Mouse (Mus musculus) embryonic facial prominence, embryonic 10.5 days (tissue): ENCODE data around the gene Hspb8. TPM values are rescaled to one million over a fixed set of nuclear protein-coding genes. Genes with fewer than 3 reads are reported as not detected.
"Not testable (repeated sequence)": the region's sequence is repeated elsewhere in the genome, so short reads cannot be mapped to it uniquely, and the experiment has no call there.

Experiments
- DNase-seq: peaks from one replicate; pipeline ENCODE4 v3.0.0-alpha.2; 2017; ENCODE audit warnings: low spot score
- H3K27ac ChIP-seq: fragments of 300-500 bp; sonication (generic); replicated peaks from 2 replicates; pipeline ENCODE4 v1.5.1; 2016; ENCODE audit warnings: mild to moderate bottlenecking
- H3K27me3 ChIP-seq: fragments of 300-500 bp; sonication (generic); replicated peaks from 2 replicates; pipeline ENCODE4 v1.6.1; 2016; ENCODE audit warnings: low read depth, mild to moderate bottlenecking; ENCODE audit not compliant: poor library complexity, severe bottlenecking
- H3K36me3 ChIP-seq: fragments of 300-500 bp; sonication (generic); replicated peaks from 2 replicates; pipeline ENCODE4 v1.6.1; 2016; ENCODE audit warnings: mild to moderate bottlenecking, moderate library complexity
- H3K4me1 ChIP-seq: fragments of 300-500 bp; sonication (generic); 2 replicates; pipeline ENCODE4 v1.6.1; 2016
- H3K4me3 ChIP-seq: fragments of 300-500 bp; sonication (generic); 2 replicates; pipeline ENCODE4 v1.5.1; 2016; ENCODE audit warnings: mild to moderate bottlenecking, moderate library complexity
- H3K9me3 ChIP-seq: fragments of 300-500 bp; sonication (generic); 2 replicates; pipeline ENCODE4 v1.6.1; 2016; ENCODE audit warnings: mild to moderate bottlenecking
- WGBS: fragments of 180-500 bp; shearing (Covaris S2); methylation state at CpG from one replicate; pipeline ENCODE4 v1.1.7; 2016; 5-methylcytosine and 5-hydroxymethylcytosine counted together
- polyA plus RNA-seq: library from polyadenylated mRNA; unstranded; fragments of >200 nt; fragmentation: Nextera tagmentation; extraction: Ambion mirVana; gene quantifications from 2 replicates; pipeline ENCODE4 v1.2.1, GENCODE M21; 2016

Gene Hspb8
- polyA plus RNA-seq, 1 experiment from 2014 or later, result 6.8 TPM

DNA sequence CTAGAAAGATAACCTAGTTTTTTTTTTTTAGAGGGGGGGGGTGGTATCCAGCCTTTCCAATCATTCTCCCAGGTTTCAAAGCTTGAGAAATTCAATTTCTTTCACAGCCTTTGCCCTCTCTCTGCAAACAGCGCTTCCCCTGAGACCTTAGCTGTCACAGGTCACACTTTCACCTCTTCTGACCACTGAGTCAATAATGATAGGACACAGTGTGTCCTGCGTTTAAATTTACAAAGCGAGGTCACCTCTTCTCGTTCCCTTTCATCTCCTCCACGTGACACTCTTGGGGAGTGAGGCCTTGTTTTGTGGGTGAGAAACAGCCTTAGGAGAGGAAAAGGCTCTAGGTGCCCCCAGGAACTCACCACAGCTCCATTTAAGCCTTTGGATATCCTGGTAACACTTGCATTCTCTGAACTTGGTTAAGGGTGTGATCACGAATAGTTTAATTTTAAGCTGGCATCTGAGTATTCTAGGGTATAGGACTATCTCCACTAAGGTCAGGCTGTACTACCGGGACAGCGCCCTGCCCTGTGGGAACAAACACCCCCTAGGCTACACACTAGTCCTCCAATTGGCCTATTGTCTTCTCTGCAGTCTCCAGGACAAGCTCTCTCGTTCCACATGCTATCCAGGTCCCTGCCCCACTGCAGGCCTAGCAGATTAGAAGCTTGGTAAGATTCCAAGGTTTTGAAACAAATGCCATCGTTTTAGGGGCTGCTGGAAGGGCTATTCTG lies 23.1 kb upstream of the Hspb8 start:
- H3K9me3 ChIP-seq, result no peaks in the 10 kb centered on the region
- peaks cover 4% of the 10 kb centered on the region; the same call in 1 of the 2 replicates for H3K36me3 ChIP-seq
- WGBS, result 43% methylated on average over 10 of the region's 10 CpGs
- no peak overlapping the region for H3K27ac ChIP-seq
- no peak for DNase-seq
- no peak overlapping the region for H3K4me3 ChIP-seq
- peaks cover 73% of the 10 kb centered on the region for H3K27me3 ChIP-seq
- peaks cover 19% of the 10 kb centered on the region for H3K4me1 ChIP-seq

DNA sequence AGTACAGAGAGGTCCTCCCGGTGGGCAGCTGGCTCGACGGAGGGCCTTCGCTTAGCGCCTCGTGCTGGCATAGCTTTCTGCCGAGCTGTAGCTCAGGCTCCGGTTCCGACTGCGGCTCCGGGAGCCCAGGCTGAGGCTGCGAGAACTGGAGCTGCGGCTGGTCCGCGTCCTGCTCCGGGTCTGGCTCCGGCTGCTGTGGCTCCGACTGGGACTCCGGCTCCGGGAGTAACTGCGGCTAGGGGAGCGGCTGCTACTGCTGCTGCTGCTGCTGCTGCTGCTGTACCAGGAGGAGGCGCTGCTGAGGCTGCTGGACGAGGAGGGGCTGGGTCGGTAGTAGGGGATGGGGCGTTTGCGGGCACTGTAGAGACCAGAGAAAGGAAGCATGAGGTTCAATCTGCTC lies 21.9 kb upstream of the Hspb8 start:
- Histone ChIP-seq H3K27ac (no peak overlapping the region), H3K27me3 (peaks cover 62% of the 10 kb centered on the region), H3K36me3 (peaks cover 4% of the 10 kb centered on the region; the same call in 1 of the 2 replicates)

DNA sequence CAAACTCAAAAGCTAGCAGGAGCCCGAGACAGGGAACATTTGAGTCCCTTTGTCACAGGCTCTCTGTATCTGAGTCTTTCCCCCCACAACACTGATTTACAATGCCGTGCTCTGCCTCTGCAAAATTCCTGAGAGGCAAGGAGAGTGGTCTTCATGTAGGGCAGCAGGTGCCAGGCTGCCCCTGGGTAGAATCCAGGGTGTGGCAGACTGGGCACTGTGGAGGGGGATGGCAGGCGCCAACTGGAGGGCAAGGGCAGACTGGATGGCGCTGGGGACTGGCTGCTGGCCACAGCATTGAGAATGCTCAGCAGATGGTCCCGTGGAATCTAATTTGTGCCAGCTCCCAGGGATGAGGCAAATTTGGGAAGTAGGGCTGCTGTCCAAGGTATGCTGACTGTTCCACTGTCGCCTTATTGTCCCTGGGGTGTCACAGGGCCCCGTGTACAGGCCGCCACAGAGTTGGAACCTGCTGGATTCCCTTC lies 20.8 kb upstream of the Hspb8 start:
- Histone ChIP-seq H3K27me3 (peaks cover 53% of the 10 kb centered on the region), H3K9me3 (no peaks in the 10 kb centered on the region), H3K27ac (no peak overlapping the region), H3K36me3 (peaks cover 4% of the 10 kb centered on the region; the same call in 1 of the 2 replicates), H3K4me3 (no peak overlapping the region), H3K4me1 (peaks cover 9% of the 10 kb centered on the region)
- 81% methylated on average over 8 of the region's 8 CpGs for WGBS
- DNase-seq, result no peak

More for the DNA sequence above, 21.9 kb upstream of the Hspb8 start:
- H3K9me3 ChIP-seq, result no peaks in the 10 kb centered on the region
- 59% methylated on average over 27 of the region's 27 CpGs for WGBS
- peak; percentile 52 for DNase-seq
- no peak overlapping the region for H3K4me3 ChIP-seq
- H3K4me1 ChIP-seq, result peaks cover 18% of the 10 kb centered on the region

DNA sequence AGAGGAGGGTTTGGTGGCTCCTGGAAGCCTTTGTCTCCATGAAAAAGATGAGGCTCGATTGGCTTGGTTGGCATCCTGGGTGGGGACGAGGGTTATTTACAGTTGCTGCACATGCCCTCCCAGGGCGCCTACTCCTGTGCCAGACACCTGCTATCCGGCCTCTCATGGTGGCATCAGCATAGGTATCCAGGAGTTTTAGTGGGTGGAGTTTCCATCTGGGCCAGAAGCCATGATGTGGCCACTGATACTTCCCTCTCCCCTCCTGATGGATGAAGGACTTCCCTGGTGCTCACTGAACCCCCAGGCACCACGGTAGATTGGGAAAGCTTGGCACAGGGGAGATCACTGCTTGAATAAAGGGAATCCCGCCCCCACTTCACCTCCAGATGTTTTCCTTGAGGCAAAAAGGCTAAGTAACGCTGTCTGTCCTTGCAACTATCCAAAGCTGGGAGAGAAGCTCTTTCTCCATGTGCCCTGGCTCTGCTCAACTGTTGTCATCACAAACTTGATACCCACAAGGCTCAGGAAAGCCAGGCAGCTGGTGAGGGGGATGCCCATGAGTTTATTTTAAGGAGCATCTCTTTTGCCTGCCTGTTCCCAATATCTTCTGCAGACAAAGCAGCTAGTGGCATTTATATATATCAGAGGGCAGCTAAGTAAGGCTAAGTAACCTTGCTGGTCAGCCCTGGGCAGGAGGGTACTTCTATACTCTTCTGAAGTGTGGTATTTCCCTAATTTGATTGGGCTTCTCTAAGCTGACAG lies 20.2 kb upstream of the Hspb8 start:
- Histone ChIP-seq H3K36me3 (peaks cover 4% of the 10 kb centered on the region; the same call in 1 of the 2 replicates), H3K9me3 (no peaks in the 10 kb centered on the region), H3K27ac (no peak overlapping the region), H3K4me3 (no peak overlapping the region), H3K27me3 (peaks cover 46% of the 10 kb centered on the region), H3K4me1 (peaks cover 9% of the 10 kb centered on the region)
- no peak for DNase-seq
- WGBS, result 68% methylated on average over 7 of the region's 7 CpGs

DNA sequence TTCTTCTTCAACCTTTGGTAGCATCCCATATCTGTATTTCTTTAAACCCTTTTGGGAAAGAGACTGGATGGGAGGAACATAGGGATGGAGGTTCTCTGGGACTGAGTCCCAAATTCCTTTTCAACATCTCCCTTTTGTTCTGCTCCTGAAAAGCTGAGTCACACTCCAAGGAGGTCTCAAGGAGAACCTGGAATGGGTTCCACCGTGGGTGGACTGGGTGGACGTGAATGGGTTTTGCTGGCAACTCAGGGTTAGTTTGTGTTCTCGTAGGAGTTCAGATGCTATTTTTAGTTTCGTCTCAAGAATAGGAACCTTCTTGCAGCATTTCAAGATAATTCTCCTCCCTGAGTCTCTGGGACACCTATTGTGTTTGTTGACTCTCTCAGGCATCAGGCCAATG lies 17.6 kb upstream of the Hspb8 start:
- Histone ChIP-seq H3K36me3 (peaks cover 4% of the 10 kb centered on the region; the same call in 1 of the 2 replicates), H3K4me1 (peaks cover 7% of the 10 kb centered on the region), H3K27me3 (peaks cover 23% of the 10 kb centered on the region), H3K9me3 (no peaks in the 10 kb centered on the region), H3K27ac (no peak overlapping the region), H3K4me3 (no peak overlapping the region)
- DNase-seq, result no peak
- 75% methylated on average over 4 of the region's 4 CpGs for WGBS

DNA sequence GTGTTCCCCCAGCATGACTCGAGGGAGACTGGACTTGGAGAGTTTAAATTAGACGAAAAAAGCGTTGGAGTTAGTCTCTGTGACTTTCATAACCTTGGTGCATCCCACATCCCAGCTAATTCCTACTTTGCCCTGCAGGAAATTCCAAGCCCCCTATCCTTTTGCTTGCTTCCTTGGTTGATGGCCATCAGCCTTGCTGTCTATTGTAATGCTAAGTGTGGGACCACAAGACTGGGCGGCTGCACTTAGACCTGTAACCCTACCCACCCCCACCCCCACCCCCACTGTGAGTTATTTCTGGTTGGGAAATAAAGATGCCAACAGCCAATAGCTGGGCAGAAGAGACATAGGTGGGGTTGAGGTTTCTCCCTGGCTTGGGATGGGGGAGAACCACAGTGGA lies 15.7 kb upstream of the Hspb8 start:
- Histone ChIP-seq H3K27ac (no peak overlapping the region), H3K4me1 (peaks cover 10% of the 10 kb centered on the region; the same call in 1 of the 2 replicates), H3K36me3 (peaks cover under 1% of the 10 kb centered on the region; the same call in 1 of the 2 replicates), H3K27me3 (peaks cover 7% of the 10 kb centered on the region; the same call in 1 of the 2 replicates), H3K9me3 (no peaks in the 10 kb centered on the region), H3K4me3 (no peak overlapping the region)
- 41% methylated on average over 4 of the region's 4 CpGs for WGBS
- DNase-seq, result no peak

DNA sequence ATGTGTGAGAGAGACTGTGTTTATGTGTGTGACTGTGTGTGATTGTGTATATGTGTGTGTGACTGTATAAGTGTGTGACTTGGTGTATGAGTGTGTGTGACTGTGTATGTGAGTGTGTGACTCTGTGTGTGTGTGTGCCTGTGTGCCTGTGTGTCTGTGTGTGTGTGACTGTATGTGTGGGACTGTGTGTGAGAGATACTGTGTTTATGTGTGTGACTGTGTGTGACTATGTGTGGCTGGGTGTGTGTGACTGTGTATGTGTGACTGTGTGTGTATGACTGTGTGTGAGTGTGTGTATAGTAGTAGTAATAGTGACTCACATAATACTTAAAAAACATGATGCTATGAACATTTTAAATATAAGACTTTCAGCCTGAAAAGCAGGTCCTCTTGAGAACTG lies 13.5 kb upstream of the Hspb8 start:
- Histone ChIP-seq H3K9me3 (no peaks in the 10 kb centered on the region), H3K36me3 (no peaks in the 10 kb centered on the region), H3K27ac (no peak overlapping the region), H3K4me3 (no peak overlapping the region), H3K27me3 (no peaks in the 10 kb centered on the region), H3K4me1 (peaks cover 10% of the 10 kb centered on the region; the same call in 1 of the 2 replicates)
- no peak for DNase-seq

DNA sequence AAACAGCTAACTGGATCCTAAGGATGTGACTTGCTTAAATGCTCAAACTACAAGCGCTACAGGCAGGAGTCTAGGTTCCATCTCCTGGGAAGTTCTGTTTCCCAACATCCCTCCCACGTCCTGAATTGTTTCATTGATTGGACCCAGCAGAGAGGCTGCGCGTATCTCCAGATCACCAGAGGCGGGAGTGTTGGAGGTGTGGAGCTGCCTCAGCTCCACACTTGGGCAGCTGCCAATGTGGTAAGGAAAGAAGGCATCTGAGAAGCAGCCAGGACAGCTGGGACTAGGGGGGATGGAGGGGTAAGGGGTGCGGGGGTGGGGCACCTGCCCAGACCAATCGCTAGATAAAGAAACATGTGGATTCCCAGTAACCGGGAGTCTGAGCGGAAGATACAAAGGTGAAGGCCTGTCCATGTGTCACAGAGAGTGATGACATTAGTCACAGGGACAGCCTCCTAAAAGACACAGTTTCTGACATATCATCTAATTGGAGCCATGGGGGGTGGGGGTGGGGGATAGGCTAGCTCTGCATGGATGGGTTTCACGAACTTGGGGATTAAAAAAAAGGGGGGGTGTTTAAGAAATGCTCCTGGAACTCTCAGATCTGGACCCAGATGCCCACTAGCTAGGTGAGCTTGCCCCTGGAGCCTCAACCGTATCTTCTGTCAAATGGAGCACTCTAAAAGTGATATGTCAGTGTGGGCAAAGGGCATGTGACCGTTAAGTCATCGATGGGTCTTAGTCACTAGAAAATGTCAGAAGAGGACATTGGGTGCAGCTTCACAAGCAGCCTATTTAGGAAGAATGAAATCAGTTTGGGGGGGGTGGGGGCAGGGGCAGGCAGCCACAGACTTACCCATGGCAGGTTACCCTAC lies 12.5 kb upstream of the Hspb8 start:
- no peak overlapping the region for H3K4me3 ChIP-seq
- no peaks in the 10 kb centered on the region for H3K36me3 ChIP-seq
- H3K9me3 ChIP-seq, result no peaks in the 10 kb centered on the region
- 70% methylated on average over 13 of the region's 13 CpGs for WGBS
- H3K4me1 ChIP-seq, result peaks cover 10% of the 10 kb centered on the region; the same call in 1 of the 2 replicates
- DNase-seq, result no peak
- no peak overlapping the region for H3K27ac ChIP-seq
- H3K27me3 ChIP-seq, result no peaks in the 10 kb centered on the region

DNA sequence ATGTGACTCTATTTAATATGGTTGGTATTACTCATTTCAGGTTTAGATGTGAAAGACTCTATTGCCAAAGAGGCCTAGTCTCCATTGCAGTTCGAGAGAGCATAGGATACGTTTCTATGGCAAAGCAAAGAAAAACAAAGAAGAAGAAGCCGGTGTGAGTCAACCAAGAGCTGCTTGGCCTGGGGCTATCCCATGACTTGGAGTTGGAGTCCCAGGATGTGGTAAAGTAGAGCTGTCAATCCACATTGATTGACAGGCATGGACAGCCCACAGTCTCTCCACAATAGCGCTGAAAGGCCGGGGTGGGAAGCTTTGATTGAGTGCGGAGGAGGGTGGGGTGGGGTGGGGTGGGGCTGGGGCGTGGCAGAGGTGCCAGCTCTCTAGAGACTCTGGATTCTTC lies 10.2 kb upstream of the Hspb8 start:
- H3K4me1 ChIP-seq, result peaks cover 3% of the 10 kb centered on the region
- WGBS, result 40% methylated on average over 7 of the region's 7 CpGs
- H3K4me3 ChIP-seq, result no peak overlapping the region
- no peak for DNase-seq
- no peaks in the 10 kb centered on the region for H3K9me3 ChIP-seq
- H3K27me3 ChIP-seq, result no peaks in the 10 kb centered on the region
- H3K27ac ChIP-seq, result no peak overlapping the region
- H3K36me3 ChIP-seq, result no peaks in the 10 kb centered on the region

DNA sequence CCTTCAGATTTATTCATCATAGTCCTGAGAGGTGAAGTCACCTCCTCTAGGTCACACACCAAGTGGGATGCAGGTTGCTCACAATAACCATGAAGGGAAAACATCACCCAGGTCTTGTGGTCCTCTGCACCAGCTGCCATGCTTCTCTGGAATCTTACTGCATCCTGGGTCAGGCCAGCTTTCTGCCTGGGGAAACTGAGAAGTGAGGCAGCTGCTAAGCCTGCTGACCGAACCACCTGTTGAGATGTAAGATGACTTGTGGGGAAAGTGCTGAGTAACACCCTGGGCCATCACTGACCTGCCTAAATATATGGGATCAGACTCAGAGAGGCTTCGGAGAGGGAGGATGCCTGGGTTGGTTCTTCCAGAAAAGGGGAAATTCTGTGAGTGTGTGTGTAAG lies 4.0 kb upstream of the Hspb8 start:
- H3K36me3 ChIP-seq, result no peaks in the 10 kb centered on the region
- H3K4me1 ChIP-seq, result peaks cover 17% of the 10 kb centered on the region
- H3K27me3 ChIP-seq, result peaks cover 24% of the 10 kb centered on the region
- 83% methylated on average over 2 of the region's 2 CpGs for WGBS
- H3K27ac ChIP-seq, result no peak overlapping the region
- no peaks in the 10 kb centered on the region for H3K9me3 ChIP-seq
- H3K4me3 ChIP-seq, result no peak overlapping the region
- DNase-seq, result no peak

DNA sequence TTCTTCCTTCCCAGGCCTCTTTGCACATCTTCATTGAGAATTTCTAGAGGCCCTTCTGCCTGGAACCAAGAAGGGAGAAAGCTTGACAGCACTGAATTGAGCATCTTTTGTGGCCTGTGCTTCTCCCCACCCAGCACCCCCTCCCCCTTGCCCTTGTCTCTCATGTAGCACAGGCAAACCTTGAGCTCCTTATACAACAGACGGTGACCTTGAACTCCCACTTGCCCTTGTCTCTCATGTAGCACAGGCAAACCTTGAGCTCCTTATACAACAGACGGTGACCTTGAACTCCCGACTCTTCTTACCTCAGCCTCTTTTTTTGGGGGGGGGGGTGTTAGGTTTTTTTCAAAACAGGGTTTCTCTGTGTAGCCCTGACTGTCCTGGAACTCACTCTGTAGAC lies 3.0 kb upstream of the Hspb8 start:
- not testable (repeated sequence) for H3K9me3 ChIP-seq, H3K36me3 ChIP-seq, H3K27ac ChIP-seq, DNase-seq, H3K4me3 ChIP-seq
- WGBS, result 83% methylated on average over 3 of the region's 3 CpGs
- Histone ChIP-seq H3K4me1 (peaks cover 19% of the 10 kb centered on the region), H3K27me3 (peaks cover 27% of the 10 kb centered on the region)

DNA sequence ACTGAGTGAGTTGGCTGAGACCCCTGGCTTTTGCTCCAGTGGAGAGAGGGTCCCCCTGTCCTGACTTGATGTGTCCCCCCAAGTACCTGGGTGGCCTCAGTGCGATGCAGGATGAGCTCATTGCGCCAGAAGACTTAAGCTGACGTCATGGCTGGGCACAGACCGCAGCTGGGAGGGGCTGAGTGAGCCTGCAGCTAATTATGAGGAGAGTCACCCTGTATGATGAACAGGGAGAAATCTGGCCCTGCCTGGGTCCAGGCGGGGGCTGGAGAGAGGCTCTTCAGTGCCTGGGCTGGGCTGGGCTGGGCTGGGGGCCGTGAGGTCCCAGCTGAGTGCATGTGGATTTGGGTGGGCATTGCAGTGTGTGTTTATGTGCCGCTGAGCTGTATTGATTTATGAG lies 2.6 kb upstream of the Hspb8 start:
- H3K27ac ChIP-seq, result no peak overlapping the region
- H3K27me3 ChIP-seq, result peaks cover 27% of the 10 kb centered on the region
- no peaks in the 10 kb centered on the region for H3K36me3 ChIP-seq
- WGBS, result 75% methylated on average over 7 of the region's 7 CpGs
- no peak for DNase-seq
- H3K4me1 ChIP-seq, result peaks cover 24% of the 10 kb centered on the region
- no peaks in the 10 kb centered on the region for H3K9me3 ChIP-seq
- no peak overlapping the region for H3K4me3 ChIP-seq
